Mouse (Mus musculus) layer of hippocampus, adult 2 months (tissue): ENCODE measurements around the gene Sohlh2. TPM values are rescaled to one million over a fixed set of nuclear protein-coding genes. Genes with fewer than 3 reads are reported as not detected.
A peak's percentile ranks its signal among the peaks of the same experiment; 100 is the strongest.
"Not testable (repeated sequence)": the region's sequence is repeated elsewhere in the genome, so short reads cannot be mapped to it uniquely, and the experiment has no call there.

Source experiments
- DNase-seq, 2 experiments: peaks; one replicate each; pipeline ENCODE4 v3.0.0; 2022; ENCODE audit warnings: low spot score in 2 of 2
- H3K27ac ChIP-seq: fragments of 200-600 bp; 2 replicates; pipeline ENCODE4 v1.8.1; 2022
- H3K4me3 ChIP-seq: fragments of 200-600 bp; 2 replicates; pipeline ENCODE4 v1.8.1; 2022; ENCODE audit warnings: mild to moderate bottlenecking
- CTCF ChIP-seq: fragments of 200-600 bp; conservative IDR thresholded peaks from 2 replicates; pipeline ENCODE4 v1.8.1; 2022; ENCODE audit warnings: antibody characterized with exemption, mild to moderate bottlenecking, moderate library complexity
- total RNA-seq, 2 experiments: library from RNA; stranded (reverse); gene quantifications; 2 replicates each; pipeline ENCODE4 v1.2.3; 2021

The Sohlh2 gene
- total RNA-seq, 2 experiments from 2014 or later = not detected

DNA sequence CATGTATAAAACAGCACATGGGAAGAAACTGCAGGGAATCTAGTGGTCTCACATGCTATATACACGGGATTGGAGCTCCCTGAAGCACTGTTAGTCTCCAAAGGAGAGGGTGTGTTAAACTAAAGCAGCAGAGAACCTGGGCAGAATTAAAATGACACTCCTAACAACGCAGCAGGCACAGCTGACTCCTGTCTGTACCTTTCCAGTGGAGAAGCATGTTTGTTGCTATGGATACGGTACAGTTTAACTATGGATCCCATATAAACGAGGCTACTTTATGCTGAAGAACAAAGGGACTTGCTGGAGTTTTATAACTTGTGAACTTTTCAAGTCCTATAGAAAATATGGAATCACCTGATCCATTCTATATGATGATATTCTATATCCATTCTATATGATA is 18.3 kb upstream of the Sohlh2 start:
- no peak for TF ChIP-seq CTCF
- H3K27ac ChIP-seq = no peak overlapping the region
- no peak for DNase-seq
- H3K4me3 ChIP-seq = no peak overlapping the region

- DNase-seq = no peak
- Histone ChIP-seq H3K4me3 (no peak overlapping the region), H3K27ac (no peak overlapping the region)
- peak; percentile 17; the same call in 1 of the 2 replicates for TF ChIP-seq CTCF
These were observed 9.3 kb upstream of the Sohlh2 start for GRCm38 (mm10) chr3:55172478-55172877.

- H3K27ac ChIP-seq = no peak overlapping the region
- no peak for TF ChIP-seq CTCF
- no peak for DNase-seq
- H3K4me3 ChIP-seq = no peak overlapping the region
These were observed 4.6 kb upstream of the Sohlh2 start for GRCm38 (mm10) chr3:55177271-55177670.

DNA sequence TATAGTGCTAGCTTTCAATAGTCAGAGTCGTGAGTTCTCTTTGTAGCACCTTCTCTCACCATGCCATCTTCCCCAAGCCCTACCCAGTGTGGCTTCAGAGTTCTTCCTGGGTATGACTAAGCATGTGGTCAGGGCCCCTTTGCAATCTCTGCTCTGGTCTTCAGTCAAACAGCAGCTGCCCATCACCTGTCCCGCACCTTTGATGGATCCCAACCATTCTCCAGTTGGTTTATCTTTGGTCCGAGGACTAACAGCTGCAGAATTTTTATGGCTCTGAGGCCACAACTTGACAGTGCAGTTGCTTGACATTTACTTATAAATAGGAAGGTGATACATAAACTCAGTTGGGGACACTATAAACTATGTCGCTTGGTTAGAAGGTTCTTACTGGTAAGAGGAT is 9.8 kb downstream of the Sohlh2 start:
- Histone ChIP-seq H3K27ac (no peak overlapping the region), H3K4me3 (no peak overlapping the region)
- no peak for DNase-seq
- no peak for TF ChIP-seq CTCF

DNA sequence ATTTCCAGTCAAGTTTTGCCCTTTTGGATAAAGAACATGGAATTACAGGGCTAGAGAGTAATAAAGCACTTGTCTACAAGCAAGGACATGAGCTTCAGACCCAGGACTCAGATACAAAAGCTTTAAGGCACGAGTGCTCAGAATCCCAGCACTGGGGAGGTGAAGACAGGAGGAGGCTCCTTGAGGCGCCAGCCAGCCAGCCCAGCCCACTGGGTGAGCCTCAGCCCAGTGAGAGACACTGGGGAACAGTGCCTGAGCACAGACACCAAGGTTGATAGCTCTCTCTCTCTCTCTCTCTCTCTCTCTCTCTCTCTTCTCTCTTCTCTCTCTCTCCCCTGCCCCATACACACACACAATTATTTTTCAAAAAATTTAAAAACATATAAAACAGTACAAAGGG is 11.5 kb downstream of the Sohlh2 start:
- no peak for DNase-seq
- no peak for TF ChIP-seq CTCF
- no peak overlapping the region for H3K4me3 ChIP-seq
- H3K27ac ChIP-seq = no peak overlapping the region

- no peak overlapping the region for H3K27ac ChIP-seq
- no peak for DNase-seq
- no peak overlapping the region for H3K4me3 ChIP-seq
- peak; percentile 59 for TF ChIP-seq CTCF
These were observed 13.0 kb downstream of the Sohlh2 start for GRCm38 (mm10) chr3:55194792-55195191.

GRCm38 (mm10) chr3:55195581-55196327 is 13.9 kb downstream of the Sohlh2 start:
- TF ChIP-seq CTCF = no peak
- Histone ChIP-seq H3K27ac (no peak overlapping the region), H3K4me3 (no peak overlapping the region)
- no peak for DNase-seq

DNA sequence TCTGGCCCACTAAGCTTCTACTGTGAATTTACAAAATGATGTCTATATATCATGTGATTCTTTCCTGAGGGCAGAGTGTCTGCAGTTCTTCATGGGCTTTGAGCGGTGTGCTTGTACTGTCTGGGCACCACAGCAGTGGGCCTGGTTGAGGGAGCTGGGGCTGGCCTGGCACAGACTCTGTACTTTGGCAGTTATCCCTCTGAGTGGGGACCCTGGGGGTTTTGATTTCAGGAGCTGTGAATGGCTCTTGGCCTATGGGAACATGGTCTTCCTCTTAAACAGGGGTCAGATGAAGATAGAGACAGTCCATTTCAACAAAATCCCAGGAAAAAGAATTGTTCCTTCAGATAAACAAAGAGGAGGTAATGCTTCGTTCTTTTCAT is 14.5 kb downstream of the Sohlh2 start:
- DNase-seq = no peak
- Histone ChIP-seq H3K4me3 (no peak overlapping the region), H3K27ac (no peak overlapping the region)
- TF ChIP-seq CTCF = no peak

DNA sequence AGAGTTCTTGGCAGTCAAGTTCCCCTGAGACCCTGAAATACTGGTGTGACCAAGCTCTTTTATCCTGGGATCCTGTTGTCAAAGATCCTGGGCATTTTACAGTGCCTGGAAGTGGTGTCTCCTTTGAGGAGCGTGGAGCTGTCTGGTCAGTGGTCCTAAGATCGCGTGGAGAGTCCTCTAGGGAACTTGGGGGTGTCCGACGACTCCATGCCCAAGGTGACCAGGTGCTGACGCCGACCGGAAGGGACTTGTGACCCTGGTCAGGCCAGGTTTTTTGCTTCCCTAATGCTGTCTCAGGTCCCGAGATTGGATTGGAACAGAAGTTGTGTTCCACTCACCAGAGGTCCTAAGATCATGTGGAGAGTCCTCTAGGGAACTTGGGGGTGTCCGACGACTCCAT is 21.8 kb downstream of the Sohlh2 start:
- H3K4me3 ChIP-seq, H3K27ac ChIP-seq, DNase-seq: not testable (repeated sequence)

- Histone ChIP-seq H3K4me3 (no peak overlapping the region), H3K27ac (no peak overlapping the region)
- DNase-seq = no peak
- TF ChIP-seq CTCF = peak; percentile 34
These were observed 24.6 kb downstream of the Sohlh2 start for GRCm38 (mm10) chr3:55206413-55206812.

DNA sequence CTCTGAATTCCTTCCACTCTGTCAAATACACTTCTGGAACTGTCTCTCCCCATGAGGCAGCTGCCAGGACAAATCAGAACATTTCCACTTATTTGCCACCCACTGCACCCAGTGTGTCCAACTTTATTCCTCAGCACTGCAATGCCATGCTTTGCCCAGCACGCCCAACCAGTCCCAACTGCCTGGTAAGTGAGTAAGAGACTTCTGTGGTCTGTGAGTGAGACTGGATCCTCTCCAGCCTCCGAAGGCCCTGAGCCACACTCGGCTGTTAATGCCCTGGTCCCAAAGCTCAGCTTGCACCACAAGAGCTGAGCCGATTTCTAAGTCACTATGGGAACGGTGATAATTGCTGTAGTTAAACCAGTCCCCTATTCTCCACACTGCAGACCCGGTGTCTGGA is 25.8 kb downstream of the Sohlh2 start:
- H3K4me3 ChIP-seq = no peak overlapping the region
- no peak for DNase-seq
- no peak for TF ChIP-seq CTCF
- H3K27ac ChIP-seq = no peak overlapping the region

DNA sequence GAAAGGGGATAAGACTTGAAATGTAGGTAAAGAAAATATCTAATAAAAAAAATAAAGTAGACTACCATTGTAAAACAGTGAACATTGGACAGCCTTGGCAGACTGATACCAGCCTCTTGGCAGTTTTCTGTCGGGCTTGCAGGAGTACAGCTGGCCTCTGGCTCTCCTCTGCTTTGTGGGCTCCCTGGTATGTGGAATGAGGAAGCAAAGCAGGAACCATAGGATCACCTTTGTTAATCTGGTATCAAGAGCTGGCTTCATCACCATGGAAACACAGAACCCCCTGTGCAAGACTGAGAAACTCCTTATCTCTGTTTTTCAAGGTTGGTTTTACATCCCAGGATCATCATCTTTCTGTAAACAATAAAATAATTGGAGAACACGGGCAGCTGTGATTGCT is 30.4 kb downstream of the Sohlh2 start:
- DNase-seq = no peak
- no peak for TF ChIP-seq CTCF
- H3K27ac ChIP-seq = no peak overlapping the region

DNA sequence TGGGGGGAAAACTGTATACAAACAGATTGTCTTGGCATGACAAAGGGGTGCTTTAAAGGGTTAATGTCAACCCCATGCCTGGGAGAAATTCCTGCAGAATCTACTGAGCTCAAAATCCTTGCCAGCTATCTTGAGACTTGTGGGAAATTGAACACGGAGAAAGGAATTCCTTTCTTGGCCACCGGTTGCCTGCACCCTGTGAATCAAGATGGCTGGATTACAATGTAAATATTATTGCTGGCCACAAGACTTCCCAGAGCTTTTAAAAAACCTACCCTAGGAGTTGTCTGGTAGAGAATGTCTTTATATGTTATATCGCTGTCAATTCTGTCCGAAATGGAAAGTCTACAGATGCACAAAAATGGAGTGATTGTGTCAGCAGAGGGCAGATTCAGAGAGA is 32.0 kb downstream of the Sohlh2 start:
- no peak overlapping the region for H3K27ac ChIP-seq
- no peak for TF ChIP-seq CTCF
- DNase-seq = no peak

More for the DNA sequence above, 30.4 kb downstream of the Sohlh2 start:
- H3K4me3 ChIP-seq = no peak overlapping the region

GRCm38 (mm10) chr3:55214413-55214812 is 32.6 kb downstream of the Sohlh2 start:
- peak in 1 of 2 experiments; percentile 24 for DNase-seq
- no peak for TF ChIP-seq CTCF
- H3K4me3 ChIP-seq = no peak overlapping the region
- H3K27ac ChIP-seq = no peak overlapping the region

More for the DNA sequence above, 32.0 kb downstream of the Sohlh2 start:
- H3K4me3 ChIP-seq = no peak overlapping the region

- no peak overlapping the region for H3K4me3 ChIP-seq
- DNase-seq = no peak
- peak; percentile 69 for TF ChIP-seq CTCF
- H3K27ac ChIP-seq = no peak overlapping the region
These were observed 40.7 kb downstream of the Sohlh2 start for GRCm38 (mm10) chr3:55222502-55222901.
